7 mouse cellular contexts compared by ENCODE assay signal in genomic region chr8:94857011-94857345, GRCm38 (mm10). TPM values are rescaled to one million over a fixed set of nuclear protein-coding genes. Genes with fewer than 3 reads are reported as not detected.
DNase-seq lines count a peak whose midpoint lies in the region; ATAC-seq and TF ChIP-seq lines count a peak whose summit lies in the region.

No protein-coding gene starts in this region.

- peaks cover 30% of the 10 kb centered on the region for H3K4me1 ChIP-seq in megakaryocyte, embryonic 14.5 days
- H3K4me1 ChIP-seq in forebrain, embryonic 16.5 days (replicated peaks; ENCODE audit: control insufficient read depth, insufficient read depth, low read length): peaks cover 14% of the 10 kb centered on the region
- peaks cover 13% of the 10 kb centered on the region for H3K4me1 ChIP-seq in limb, embryonic 15.5 days
- no peaks in the 10 kb centered on the region for H3K4me1 ChIP-seq in stomach, postnatal 0 days (replicated peaks; ENCODE audit: control insufficient read depth, insufficient read depth)

- H3K4me3 ChIP-seq in megakaryocyte, embryonic 14.5 days (replicated peaks): peak overlapping the region; percentile 99
- peak overlapping the region; percentile 94 for H3K4me3 ChIP-seq in forebrain, embryonic 16.5 days (replicated peaks; ENCODE audit: low read length)
- H3K4me3 ChIP-seq in limb, embryonic 15.5 days: peak overlapping the region; percentile 90
- peak overlapping the region; percentile 93; the same call in 1 of the 2 replicates for H3K4me3 ChIP-seq in stomach, postnatal 0 days (ENCODE audit: low read depth, low read length)

- no peak overlapping the region; the same call in 1 of the 2 replicates for H3K4me2 ChIP-seq in forebrain, embryonic 16.5 days (ENCODE audit: low read length)
- H3K4me2 ChIP-seq in limb, embryonic 15.5 days: 0 out of 2 replicates have a peak overlapping the region, but pooled peaks have one; percentile 10
- no peak overlapping the region for H3K4me2 ChIP-seq in stomach, postnatal 0 days (replicated peaks; ENCODE audit: low read depth)

- no peak for DNase-seq in stomach, postnatal 0 days (ENCODE audit: low spot score)
- DNase-seq in frontal cortex, postnatal 25 days (ENCODE audit: low spot score in 2 of 2): no peak
- no peak for DNase-seq in gastrocnemius, adult 18-20 months (ENCODE audit: low spot score)

- no peak overlapping the region for H3K27ac ChIP-seq in forebrain, embryonic 16.5 days (ENCODE audit: low read length)
- no peak overlapping the region for H3K27ac ChIP-seq in limb, embryonic 15.5 days
- H3K27ac ChIP-seq in stomach, postnatal 0 days (replicated peaks): no peak overlapping the region

- no peaks in the 10 kb centered on the region for H3K27me3 ChIP-seq in megakaryocyte, embryonic 14.5 days (replicated peaks)
- no peaks in the 10 kb centered on the region for H3K27me3 ChIP-seq in forebrain, embryonic 16.5 days (replicated peaks; ENCODE audit: control insufficient read depth, insufficient read depth, low read length)
- H3K27me3 ChIP-seq in limb, embryonic 15.5 days: no peaks in the 10 kb centered on the region
- H3K27me3 ChIP-seq in stomach, postnatal 0 days (ENCODE audit: control insufficient read depth, insufficient read depth, low read length): no peaks in the 10 kb centered on the region

- H3K9ac ChIP-seq in forebrain, embryonic 16.5 days (replicated peaks; ENCODE audit: low read depth, low read length): no peak overlapping the region
- H3K9ac ChIP-seq in limb, embryonic 15.5 days: no peak overlapping the region
- no peak overlapping the region for H3K9ac ChIP-seq in stomach, postnatal 0 days (ENCODE audit: low read length)

- WGBS in forebrain, embryonic 16.5 days: 31% methylated on average over 5 of the region's 5 CpGs
- WGBS in limb, embryonic 15.5 days: 32% methylated on average over 5 of the region's 5 CpGs
- WGBS in stomach, postnatal 0 days: 21% methylated on average over 5 of the region's 5 CpGs

- H3K36me3 ChIP-seq in megakaryocyte, embryonic 14.5 days (replicated peaks; ENCODE audit: low read length): peaks cover 67% of the 10 kb centered on the region
- H3K36me3 ChIP-seq in forebrain, embryonic 16.5 days (ENCODE audit: control insufficient read depth, insufficient read depth): peaks cover 14% of the 10 kb centered on the region
- H3K36me3 ChIP-seq in limb, embryonic 15.5 days: peaks cover 64% of the 10 kb centered on the region
- H3K36me3 ChIP-seq in stomach, postnatal 0 days (ENCODE audit: control insufficient read depth, insufficient read depth, low read length): peaks cover 20% of the 10 kb centered on the region

- peak; percentile 24 for TF ChIP-seq EP300 in stomach, postnatal 0 days (optimal IDR thresholded peaks at IDR 0.05)

- ATAC-seq in megakaryocyte, adult 5-6 weeks (ENCODE audit: poor library complexity, severe bottlenecking): no peak
- ATAC-seq in forebrain, embryonic 16.5 days: no peak
- no peak for ATAC-seq in limb, embryonic 15.5 days (ENCODE audit: insufficient number of reproducible peaks, low FRiP score, low TSS enrichment, low read depth)
- ATAC-seq in stomach, postnatal 0 days (ENCODE audit: low FRiP score, low TSS enrichment): no peak; the same call in 1 of the 2 replicates

- TF ChIP-seq CTCF in stomach, postnatal 0 days (IDR thresholded peaks at IDR 0.05; ENCODE audit: low read depth): no peak

- H3K9me3 ChIP-seq in megakaryocyte, embryonic 14.5 days: no peaks in the 10 kb centered on the region
- H3K9me3 ChIP-seq in forebrain, embryonic 16.5 days (ENCODE audit: control insufficient read depth, low read length): no peaks in the 10 kb centered on the region
- no peaks in the 10 kb centered on the region for H3K9me3 ChIP-seq in limb, embryonic 15.5 days
- H3K9me3 ChIP-seq in stomach, postnatal 0 days (ENCODE audit: control insufficient read depth, low read length): no peaks in the 10 kb centered on the region

RNA-seq across cellular contexts. Expression of gene Polr2c, which starts 0.3 kb away (rescaled TPM):
- 15.3 and 21.3 TPM in 2 replicates for polyA plus RNA-seq in megakaryocyte, embryonic 14.5 days (2012; ENCODE audit: insufficient read depth, low replicate concordance)
- total RNA-seq in megakaryocyte, adult 5-6 weeks (2015): 44.1 and 46.4 TPM in 2 replicates
- 40.3 and 43.5 TPM in 2 replicates for total RNA-seq in megakaryocyte, adult 5-6 weeks (2017)
- 150 and 153 TPM in 2 replicates for polyA plus RNA-seq in forebrain, embryonic 16.5 days (2015; fragmentation: Nextera tagmentation; extraction: Ambion mirVana)
- 121 and 122 TPM in 2 replicates for polyA plus RNA-seq in limb, embryonic 15.5 days (2015; fragmentation: Nextera tagmentation; extraction: Ambion mirVana)
- 70.4 and 72.7 TPM in 2 replicates for polyA plus RNA-seq in stomach, postnatal 0 days (2015; fragmentation: Nextera tagmentation; extraction: Ambion mirVana)
- total RNA-seq in gastrocnemius, adult 18-20 months (2021): 10 to 100 TPM; 48.9 to 56.7 TPM

RNA-seq across cellular contexts. Expression of gene Ciapin1, which starts 18.8 kb away (rescaled TPM):
- 404 and 666 TPM in 2 replicates for polyA plus RNA-seq in megakaryocyte, embryonic 14.5 days (2012; ENCODE audit: insufficient read depth, low replicate concordance)
- total RNA-seq in megakaryocyte, adult 5-6 weeks (2015): 13.0 and 28.9 TPM in 2 replicates
- 13.5 and 19.5 TPM in 2 replicates for total RNA-seq in megakaryocyte, adult 5-6 weeks (2017)
- polyA plus RNA-seq in forebrain, embryonic 16.5 days (2015; fragmentation: Nextera tagmentation; extraction: Ambion mirVana): 119 and 148 TPM in 2 replicates
- 81.8 and 82.8 TPM in 2 replicates for polyA plus RNA-seq in limb, embryonic 15.5 days (2015; fragmentation: Nextera tagmentation; extraction: Ambion mirVana)
- 58.8 and 61.7 TPM in 2 replicates for polyA plus RNA-seq in stomach, postnatal 0 days (2015; fragmentation: Nextera tagmentation; extraction: Ambion mirVana)
- 10 to 100 TPM; 30.8 to 38.8 TPM for total RNA-seq in gastrocnemius, adult 18-20 months (2021)

RNA-seq across cellular contexts. Expression of gene Coq9, which starts 18.9 kb away (rescaled TPM):
- polyA plus RNA-seq in megakaryocyte, embryonic 14.5 days (2012; ENCODE audit: insufficient read depth, low replicate concordance): 62.7 and 175 TPM in 2 replicates
- total RNA-seq in megakaryocyte, adult 5-6 weeks (2015): 12.8 and 16.6 TPM in 2 replicates
- 22.1 and 24.8 TPM in 2 replicates for total RNA-seq in megakaryocyte, adult 5-6 weeks (2017)
- 56.8 and 60.7 TPM in 2 replicates for polyA plus RNA-seq in forebrain, embryonic 16.5 days (2015; fragmentation: Nextera tagmentation; extraction: Ambion mirVana)
- 74.6 and 81.5 TPM in 2 replicates for polyA plus RNA-seq in limb, embryonic 15.5 days (2015; fragmentation: Nextera tagmentation; extraction: Ambion mirVana)
- 62.3 and 66.7 TPM in 2 replicates for polyA plus RNA-seq in stomach, postnatal 0 days (2015; fragmentation: Nextera tagmentation; extraction: Ambion mirVana)
- 100 to 1,000 TPM; 392 to 399 TPM for total RNA-seq in gastrocnemius, adult 18-20 months (2021)

RNA-seq across cellular contexts. Expression of gene Dok4, which starts 19.2 kb away (rescaled TPM):
- polyA plus RNA-seq in megakaryocyte, embryonic 14.5 days (2012; ENCODE audit: insufficient read depth, low replicate concordance): 0.81 and 1.1 TPM in 2 replicates
- 0.75 TPM in 1 of 2 replicates, not detected in the other for total RNA-seq in megakaryocyte, adult 5-6 weeks (2015)
- 0.69 and 0.92 TPM in 2 replicates for total RNA-seq in megakaryocyte, adult 5-6 weeks (2017)
- 75.3 and 81.4 TPM in 2 replicates for polyA plus RNA-seq in forebrain, embryonic 16.5 days (2015; fragmentation: Nextera tagmentation; extraction: Ambion mirVana)
- polyA plus RNA-seq in limb, embryonic 15.5 days (2015; fragmentation: Nextera tagmentation; extraction: Ambion mirVana): 28.2 and 32.1 TPM in 2 replicates
- polyA plus RNA-seq in stomach, postnatal 0 days (2015; fragmentation: Nextera tagmentation; extraction: Ambion mirVana): 19.3 and 20.5 TPM in 2 replicates
- total RNA-seq in gastrocnemius, adult 18-20 months (2021): 1 to 10 TPM; 3.3 to 7.2 TPM

RNA-seq across cellular contexts. Expression of gene Ccl17, which starts 46.7 kb away (rescaled TPM):
- polyA plus RNA-seq in megakaryocyte, embryonic 14.5 days (2012; ENCODE audit: insufficient read depth, low replicate concordance): not detected in 2 replicates
- 2.4 TPM in 1 of 2 replicates, not detected in the other for total RNA-seq in megakaryocyte, adult 5-6 weeks (2015)
- total RNA-seq in megakaryocyte, adult 5-6 weeks (2017): 1.4 TPM in 1 of 2 replicates, not detected in the other
- 0.77 TPM in 1 of 2 replicates, not detected in the other for polyA plus RNA-seq in forebrain, embryonic 16.5 days (2015; fragmentation: Nextera tagmentation; extraction: Ambion mirVana)
- polyA plus RNA-seq in limb, embryonic 15.5 days (2015; fragmentation: Nextera tagmentation; extraction: Ambion mirVana): not detected in 2 replicates
- 0.42 and 0.55 TPM in 2 replicates for polyA plus RNA-seq in stomach, postnatal 0 days (2015; fragmentation: Nextera tagmentation; extraction: Ambion mirVana)
- total RNA-seq in gastrocnemius, adult 18-20 months (2021): not detected
